Mouse (Mus musculus): ENCODE data around the gene Bcar3. TPM values are rescaled to one million over a fixed set of nuclear protein-coding genes. Genes with fewer than 3 reads are reported as not detected.

Bcar3 gene
- total and polyA plus RNA-seq, 3 experiments, result 47.4 to 61.2 (median 52.0) TPM

DNA sequence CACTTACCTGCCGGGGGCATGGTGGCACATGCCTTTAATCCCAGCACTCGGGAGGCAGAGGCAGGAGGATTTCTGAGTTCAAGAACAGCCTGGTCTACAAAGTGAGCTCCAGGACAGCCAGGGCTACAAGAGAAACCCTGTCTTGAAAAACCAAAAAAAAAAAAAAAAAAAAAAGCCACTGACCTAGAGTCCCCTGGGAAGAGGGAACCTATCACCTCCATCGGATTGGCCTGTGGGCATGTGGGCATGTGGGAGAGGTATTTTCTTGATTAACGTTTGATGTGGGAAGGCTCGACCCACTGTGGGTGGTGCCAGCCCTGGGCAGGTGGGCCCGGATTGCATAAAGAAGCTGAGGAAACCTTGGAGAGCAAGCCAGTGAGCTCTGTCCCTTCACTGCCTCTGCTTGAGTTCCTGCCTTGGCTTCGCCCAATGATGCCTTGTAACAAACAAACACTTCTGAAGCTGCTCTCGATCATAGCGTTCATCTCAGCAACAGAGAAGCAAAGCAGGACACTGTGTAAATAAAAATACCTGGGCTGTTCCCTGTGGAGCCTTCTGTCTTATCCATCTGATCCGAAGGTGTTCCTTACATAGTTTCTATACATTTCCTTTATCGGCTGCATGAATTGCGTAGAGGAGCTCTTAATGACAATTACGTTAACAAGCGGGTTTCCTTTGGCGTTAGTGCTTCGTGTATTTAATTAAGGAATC lies 124.8 kb downstream of the Bcar3 start:
- peak overlapping the region; percentile 87 to 94 (median 89) for H3K4me3 ChIP-seq (replicated peaks in 1 of 3; ENCODE audit: low read depth in 2 of 3, low read length in 2 of 3, poor library complexity in 1 of 3)

DNA sequence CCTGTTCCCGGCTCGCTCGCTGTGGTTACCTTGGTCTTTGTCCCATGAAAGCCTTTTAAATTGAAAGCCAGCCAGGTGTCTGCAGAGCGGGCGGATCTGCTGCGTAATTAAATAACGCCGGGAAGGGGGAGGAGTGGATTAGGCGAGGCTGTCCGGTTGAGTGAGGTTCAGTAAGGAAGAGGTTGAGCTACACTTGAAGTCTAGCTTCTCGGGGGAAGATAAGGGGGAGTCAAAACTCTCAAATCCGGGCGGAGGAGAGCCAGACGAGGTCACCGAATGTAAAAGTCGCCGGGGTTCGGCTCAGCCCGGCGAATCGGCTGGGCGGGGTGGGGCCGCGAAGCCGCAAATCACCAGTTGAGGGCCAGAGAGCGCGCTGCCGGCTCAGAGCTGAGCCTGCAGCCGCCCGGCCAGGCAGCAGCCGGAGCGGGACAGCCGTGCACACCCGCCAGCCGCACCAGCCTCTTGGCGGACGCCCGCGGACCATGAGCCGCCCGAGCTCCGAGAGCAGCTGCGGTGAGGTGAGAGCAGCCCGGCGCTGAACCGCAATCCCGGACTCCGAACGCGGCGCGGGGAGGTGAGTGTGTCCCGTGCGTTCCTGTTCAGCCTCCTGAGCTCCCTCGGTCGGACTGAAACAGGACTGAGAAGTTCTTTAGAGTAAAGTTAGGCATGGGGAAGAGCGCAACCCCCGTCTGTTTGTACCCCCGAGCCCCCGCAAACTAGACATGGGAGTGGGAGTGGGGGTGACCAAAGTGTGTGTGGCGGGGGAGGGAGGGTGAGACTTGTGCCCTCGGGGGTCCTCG lies 125.9 kb downstream of the Bcar3 start:
- peaks cover 53% of the 10 kb centered on the region for H3K79me2 ChIP-seq (replicated peaks; ENCODE audit: control insufficient read depth, extremely low read depth, insufficient read depth, poor library complexity, severe bottlenecking)
- dilution Hi-C loops (cut with MboI; ENCODE audit: extremely low pct_ligation_motif_present, extremely low pct_unique_long_range_greater_than_20kb, low sequenced_read_pairs), result no loop called here
- no peaks in the 10 kb centered on the region for H3K9me3 ChIP-seq (replicated peaks; ENCODE audit: low read length)
- H3K9ac ChIP-seq (ENCODE audit: insufficient read depth, low read depth), result peak overlapping the region; percentile 75
- H3K4me2 ChIP-seq (ENCODE audit: insufficient read depth, low read depth, poor library complexity, severe bottlenecking), result no peak overlapping the region; the same call in 1 of the 2 replicates
- peak overlapping the region; percentile 73 for H3K27ac ChIP-seq (ENCODE audit: insufficient read depth, low read depth)
- peak; percentile 69 for DNase-seq (ENCODE audit: extremely low read depth)
- in situ Hi-C loops (cut with MboI; ENCODE audit: low pct_ligation_motif_present, low pct_unique_long_range_greater_than_20kb, low sequenced_read_pairs), result loop anchor here (5.0 kb wide), 1 partner anchor 37 kb away; no protein-coding TSS in a partner anchor
- peaks cover 3 to 19% of the 10 kb centered on the region in 2 experiments for H3K36me3 ChIP-seq (replicated peaks in 1 of 2; ENCODE audit: control insufficient read depth in 1 of 2, insufficient read depth in 1 of 2, low read length in 1 of 2)
- H3K4me3 ChIP-seq (replicated peaks in 1 of 3; ENCODE audit: low read depth in 2 of 3, low read length in 2 of 3, poor library complexity in 1 of 3), result peak overlapping the region; percentile 87 to 94 (median 89)
- H3K4me1 ChIP-seq (ENCODE audit: control insufficient read depth in 1 of 2, insufficient read depth in 2 of 2), result peaks cover 11 to 44% of the 10 kb centered on the region in 2 experiments
- no peaks in the 10 kb centered on the region for H3K27me3 ChIP-seq (replicated peaks)
- TF ChIP-seq NELFE (IDR thresholded peaks at IDR 0.05; ENCODE audit: low read depth, low read length) (peak; percentile 72), USF2 (conservative IDR thresholded peaks at IDR 0.05; ENCODE audit: low read depth, low read length) (no peak), IRF4 (IDR thresholded peaks at IDR 0.05; ENCODE audit: low read depth, low read length) (peak; percentile 29; the same call in 1 of the 2 replicates), HCFC1 (IDR thresholded peaks at IDR 0.05; ENCODE audit: low read depth, low read length) (peak; percentile 24; the same call in 1 of the 2 replicates), KAT2A (IDR thresholded peaks at IDR 0.05; ENCODE audit: insufficient replicate concordance, low read length) (0 out of 2 replicates have a peak, but pooled peaks have one; percentile 16), ZKSCAN1 (IDR thresholded peaks at IDR 0.05; ENCODE audit: borderline replicate concordance, low read depth, low read length) (no peak), MXI1 (IDR thresholded peaks at IDR 0.05; ENCODE audit: low read depth, low read length) (peak; percentile 26; the same call in 1 of the 2 replicates), JUN (IDR thresholded peaks at IDR 0.05; ENCODE audit: insufficient read depth, low read depth, low read length) (no peak), EP300 (IDR thresholded peaks at IDR 0.05; ENCODE audit: low read length) (no peak), TCF12 (IDR thresholded peaks at IDR 0.05; ENCODE audit: low read depth, low read length) (peak; percentile 86), TBP (conservative IDR thresholded peaks at IDR 0.05; ENCODE audit: low read depth, low read length) (peak; percentile 34; the same call in 1 of the 2 replicates), PAX5 (IDR thresholded peaks at IDR 0.05; ENCODE audit: low read length) (no peak), SIN3A (IDR thresholded peaks at IDR 0.05; ENCODE audit: low read length) (peak; percentile 80), ZMIZ1 (IDR thresholded peaks at IDR 0.05; ENCODE audit: low read depth, low read length) (peak; percentile 55; the same call in 1 of the 2 replicates), UBTF (IDR thresholded peaks at IDR 0.05; ENCODE audit: low read depth, low read length) (peak; percentile 95), ETS1 (conservative IDR thresholded peaks at IDR 0.05; ENCODE audit: low read depth, low read length) (0 out of 2 replicates have a peak, but pooled peaks have one; percentile 26), MAFK (IDR thresholded peaks at IDR 0.05; ENCODE audit: insufficient replicate concordance, low read length) (no peak)

More for the DNA sequence above, 124.8 kb downstream of the Bcar3 start:
- Histone ChIP-seq H3K9me3 (replicated peaks; ENCODE audit: low read length) (no peaks in the 10 kb centered on the region), H3K36me3 (replicated peaks in 1 of 2; ENCODE audit: control insufficient read depth in 1 of 2, insufficient read depth in 1 of 2, low read length in 1 of 2) (peaks cover 2 to 10% of the 10 kb centered on the region in 2 experiments), H3K9ac (ENCODE audit: insufficient read depth, low read depth) (peak overlapping the region; percentile 75), H3K27me3 (replicated peaks) (no peaks in the 10 kb centered on the region), H3K4me1 (ENCODE audit: control insufficient read depth in 1 of 2, insufficient read depth in 2 of 2) (peaks cover 5 to 38% of the 10 kb centered on the region in 2 experiments), H3K79me2 (replicated peaks; ENCODE audit: control insufficient read depth, extremely low read depth, insufficient read depth, poor library complexity, severe bottlenecking) (peaks cover 42% of the 10 kb centered on the region), H3K4me2 (ENCODE audit: insufficient read depth, low read depth, poor library complexity, severe bottlenecking) (peak overlapping the region; percentile 96), H3K27ac (ENCODE audit: insufficient read depth, low read depth) (peak overlapping the region; percentile 6; the same call in 1 of the 2 replicates)
- TF ChIP-seq MAFK (IDR thresholded peaks at IDR 0.05; ENCODE audit: insufficient replicate concordance, low read length) (no peak), EP300 (IDR thresholded peaks at IDR 0.05; ENCODE audit: low read length) (peak; percentile 22; the same call in 1 of the 2 replicates), ETS1 (conservative IDR thresholded peaks at IDR 0.05; ENCODE audit: low read depth, low read length) (no peak), ELF1 (IDR thresholded peaks at IDR 0.05; ENCODE audit: low read depth, low read length) (no peak), CHD2 (IDR thresholded peaks at IDR 0.05; ENCODE audit: low read length) (no peak), HCFC1 (IDR thresholded peaks at IDR 0.05; ENCODE audit: low read depth, low read length) (no peak), JUND (conservative IDR thresholded peaks at IDR 0.05; ENCODE audit: low read depth, low read length) (no peak), ZC3H11A (IDR thresholded peaks at IDR 0.05; ENCODE audit: low read depth, low read length) (no peak), ZMIZ1 (IDR thresholded peaks at IDR 0.05; ENCODE audit: low read depth, low read length) (no peak), MYC (IDR thresholded peaks at IDR 0.05; ENCODE audit: low read depth, low read length) (no peak), IRF4 (IDR thresholded peaks at IDR 0.05; ENCODE audit: low read depth, low read length) (no peak), MAX (IDR thresholded peaks at IDR 0.05; ENCODE audit: low read length) (no peak; the same call in 1 of the 2 replicates), MAZ (IDR thresholded peaks at IDR 0.05; ENCODE audit: low read depth, low read length) (0 out of 2 replicates have a peak, but pooled peaks have one; percentile 11), ZNF384 (IDR thresholded peaks at IDR 0.05; ENCODE audit: low read depth, low read length) (peak; percentile 94), UBTF (IDR thresholded peaks at IDR 0.05; ENCODE audit: low read depth, low read length) (no peak), NRF1 (IDR thresholded peaks at IDR 0.05; ENCODE audit: low read depth, low read length) (no peak), POLR2A (IDR thresholded peaks at IDR 0.05; ENCODE audit: low read depth, low read length) (0 out of 2 replicates have a peak, but pooled peaks have one; percentile 45), TBP (conservative IDR thresholded peaks at IDR 0.05; ENCODE audit: low read depth, low read length) (0 out of 2 replicates have a peak, but pooled peaks have one; percentile 45), SIN3A (IDR thresholded peaks at IDR 0.05; ENCODE audit: low read length) (peak; percentile 14; the same call in 1 of the 2 replicates), USF1 (IDR thresholded peaks at IDR 0.05; ENCODE audit: low read depth, low read length) (no peak), CTCF (conservative IDR thresholded peaks at IDR 0.05 in 1 of 2, IDR thresholded peaks at IDR 0.05 in 1 of 2; ENCODE audit: low read depth in 2 of 2, low read length in 2 of 2) (no peak), RCOR1 (conservative IDR thresholded peaks at IDR 0.05; ENCODE audit: low read depth, low read length) (no peak), CHD1 (IDR thresholded peaks at IDR 0.05; ENCODE audit: low read depth, low read length) (peak; percentile 59; the same call in 1 of the 2 replicates), RAD21 (IDR thresholded peaks at IDR 0.05; ENCODE audit: low read depth, low read length) (no peak), E2F4 (IDR thresholded peaks at IDR 0.05; ENCODE audit: insufficient replicate concordance, low read depth, low read length) (no peak), SMC3 (IDR thresholded peaks at IDR 0.05; ENCODE audit: low read depth, low read length) (no peak)
- dilution Hi-C loops (cut with MboI; ENCODE audit: extremely low pct_ligation_motif_present, extremely low pct_unique_long_range_greater_than_20kb, low sequenced_read_pairs), result no loop called here
- in situ Hi-C loops (cut with MboI; ENCODE audit: low pct_ligation_motif_present, low pct_unique_long_range_greater_than_20kb, low sequenced_read_pairs), result no loop called here
- DNase-seq (ENCODE audit: extremely low read depth), result peak; percentile 18
